Comparison of ENCODE assay signal across 28 mouse cellular contexts in genomic region chr6:148724453-148724852, GRCm38 (mm10).
DNase-seq lines count a peak whose midpoint lies in the region; ATAC-seq lines count a peak whose summit lies in the region.
"Had no signal": no experiment of that assay in that cellular context is flagged by ENCODE, and none has a peak within 500 bp of the region (broad histone marks: within the 10 kb centered on the region; RNA-seq: fewer than 3 reads in every experiment).

No protein-coding gene starts in this region.

- no peak overlapping the region for H3K9ac ChIP-seq in hindbrain, embryonic 16.5 days (ENCODE audit: low read depth, low read length)
- no peak overlapping the region for H3K9ac ChIP-seq in hindbrain, embryonic 14.5 days
- no peak overlapping the region for H3K9ac ChIP-seq in neural tube, embryonic 12.5 days
- H3K9ac ChIP-seq in neural tube, embryonic 14.5 days (replicated peaks; ENCODE audit: low read depth, low read length): no peak overlapping the region
- H3K9ac ChIP-seq: embryonic facial prominence, embryonic 13.5 days; embryonic facial prominence, embryonic 15.5 days; forebrain, embryonic 12.5 days had no signal

- DNase-seq in hindbrain, embryonic 14.5 days (ENCODE audit: low spot score): no peak
- no peak for DNase-seq in neural tube, embryonic 10.5 days (ENCODE audit: extremely low spot score, low spot score)
- DNase-seq in adrenal gland, postnatal 25 days: no peak
- DNase-seq: adrenal gland, adult 8-10 months; adrenal gland, postnatal 14 days; B cell, adult 2 months; cerebellum, adult 11 months; cerebellum, adult 18-20 months; cerebellum, adult 8-10 months; cerebellum, adult 9-11 months; cerebellum, postnatal 14 days; cerebellum, postnatal 36 days; embryo, embryonic 11 days had no signal

- H3K9me3 ChIP-seq in hindbrain, embryonic 16.5 days (ENCODE audit: control insufficient read depth, low read length): no peaks in the 10 kb centered on the region
- H3K9me3 ChIP-seq in hindbrain, embryonic 14.5 days (ENCODE audit: control insufficient read depth, low read length): no peaks in the 10 kb centered on the region
- no peaks in the 10 kb centered on the region for H3K9me3 ChIP-seq in neural tube, embryonic 12.5 days
- H3K9me3 ChIP-seq in neural tube, embryonic 14.5 days (ENCODE audit: control insufficient read depth, low read length): no peaks in the 10 kb centered on the region
- H3K9me3 ChIP-seq: embryonic facial prominence, embryonic 13.5 days; embryonic facial prominence, embryonic 15.5 days; forebrain, embryonic 10.5 days; forebrain, embryonic 12.5 days; G1E had no signal

- no peaks in the 10 kb centered on the region for H3K27me3 ChIP-seq in hindbrain, embryonic 16.5 days (replicated peaks; ENCODE audit: control insufficient read depth, insufficient read depth, low read length)
- H3K27me3 ChIP-seq in hindbrain, embryonic 14.5 days (ENCODE audit: control insufficient read depth, insufficient read depth, low read length): no peaks in the 10 kb centered on the region
- no peaks in the 10 kb centered on the region; the same call in 1 of the 2 replicates for H3K27me3 ChIP-seq in neural tube, embryonic 12.5 days (replicated peaks)
- H3K27me3 ChIP-seq in neural tube, embryonic 14.5 days (ENCODE audit: control insufficient read depth, insufficient read depth, low read length): no peaks in the 10 kb centered on the region
- H3K27me3 ChIP-seq: CH12.LX; embryonic facial prominence, embryonic 13.5 days; embryonic facial prominence, embryonic 15.5 days; forebrain, embryonic 12.5 days had no signal

- H3K36me3 ChIP-seq in hindbrain, embryonic 16.5 days (ENCODE audit: control insufficient read depth, insufficient read depth, low read length): no peaks in the 10 kb centered on the region
- no peaks in the 10 kb centered on the region for H3K36me3 ChIP-seq in hindbrain, embryonic 14.5 days (replicated peaks; ENCODE audit: control insufficient read depth, insufficient read depth)
- H3K36me3 ChIP-seq in neural tube, embryonic 12.5 days: no peaks in the 10 kb centered on the region
- no peaks in the 10 kb centered on the region for H3K36me3 ChIP-seq in neural tube, embryonic 14.5 days (ENCODE audit: control insufficient read depth, insufficient read depth, low read length)
- H3K36me3 ChIP-seq: embryonic facial prominence, embryonic 13.5 days; embryonic facial prominence, embryonic 15.5 days; forebrain, embryonic 10.5 days; forebrain, embryonic 12.5 days; G1E had no signal

- peaks cover 2% of the 10 kb centered on the region; the same call in 1 of the 2 replicates for H3K4me1 ChIP-seq in hindbrain, embryonic 16.5 days (ENCODE audit: control insufficient read depth, insufficient read depth, low read depth, low read length)
- H3K4me1 ChIP-seq in hindbrain, embryonic 14.5 days (replicated peaks; ENCODE audit: control insufficient read depth, insufficient read depth, low read length): no peaks in the 10 kb centered on the region
- H3K4me1 ChIP-seq in neural tube, embryonic 12.5 days: 0 out of 2 replicates have a peak, but pooled peaks cover 16% of the 10 kb centered on the region
- no peaks in the 10 kb centered on the region; the same call in 1 of the 2 replicates for H3K4me1 ChIP-seq in neural tube, embryonic 14.5 days (ENCODE audit: control insufficient read depth, insufficient read depth, low read length)
- H3K4me1 ChIP-seq: embryonic facial prominence, embryonic 13.5 days; embryonic facial prominence, embryonic 15.5 days had no signal

- no peak overlapping the region for H3K4me2 ChIP-seq in hindbrain, embryonic 16.5 days (ENCODE audit: low read length)
- no peak overlapping the region for H3K4me2 ChIP-seq in hindbrain, embryonic 14.5 days (replicated peaks)
- no peak overlapping the region for H3K4me2 ChIP-seq in neural tube, embryonic 12.5 days (replicated peaks)
- H3K4me2 ChIP-seq in neural tube, embryonic 14.5 days (ENCODE audit: low read depth, low read length): no peak overlapping the region
- H3K4me2 ChIP-seq: embryonic facial prominence, embryonic 13.5 days; embryonic facial prominence, embryonic 15.5 days; forebrain, embryonic 12.5 days had no signal

- H3K27ac ChIP-seq in hindbrain, embryonic 16.5 days (ENCODE audit: low read depth, low read length): no peak overlapping the region
- no peak overlapping the region for H3K27ac ChIP-seq in hindbrain, embryonic 14.5 days
- H3K27ac ChIP-seq in neural tube, embryonic 12.5 days: no peak overlapping the region
- no peak overlapping the region for H3K27ac ChIP-seq in neural tube, embryonic 14.5 days (ENCODE audit: low read depth, low read length)
- H3K27ac ChIP-seq: embryonic facial prominence, embryonic 13.5 days; embryonic facial prominence, embryonic 15.5 days; forebrain, embryonic 10.5 days; forebrain, embryonic 12.5 days had no signal

- ATAC-seq in hindbrain, embryonic 16.5 days: peak; percentile 54
- ATAC-seq in hindbrain, embryonic 14.5 days (ENCODE audit: low FRiP score): no peak
- peak; percentile 42; the same call in 1 of the 2 replicates for ATAC-seq in neural tube, embryonic 12.5 days (ENCODE audit: low FRiP score, low read depth)
- ATAC-seq in neural tube, embryonic 14.5 days (ENCODE audit: low read depth): peak; percentile 62; the same call in 1 of the 2 replicates
- ATAC-seq in inflammation-experienced regulatory T-cells, adult 6 months: no peak
- ATAC-seq: activated CD4-positive, CD25-positive, alpha-beta regulatory T cell, adult 4 months; CD4-positive, CD25-positive, alpha-beta regulatory T cell, adult 4 months; forebrain, embryonic 14.5 days; Patski had no signal

- 48% methylated on average over 3 of the region's 3 CpGs for WGBS in hindbrain, embryonic 16.5 days
- WGBS in hindbrain, embryonic 14.5 days: 49% methylated on average over 3 of the region's 3 CpGs
- 21% methylated on average over 3 of the region's 3 CpGs for WGBS in neural tube, embryonic 12.5 days
- WGBS in neural tube, embryonic 14.5 days: 9% methylated on average over 3 of the region's 3 CpGs

- no peak overlapping the region for H3K4me3 ChIP-seq in hindbrain, embryonic 16.5 days (ENCODE audit: low read length)
- no peak overlapping the region for H3K4me3 ChIP-seq in hindbrain, embryonic 14.5 days (replicated peaks; ENCODE audit: low read length)
- H3K4me3 ChIP-seq in neural tube, embryonic 12.5 days: no peak overlapping the region
- H3K4me3 ChIP-seq in neural tube, embryonic 14.5 days (ENCODE audit: low read depth, low read length): no peak overlapping the region
- H3K4me3 ChIP-seq: embryonic facial prominence, embryonic 13.5 days; embryonic facial prominence, embryonic 15.5 days; erythroblast, embryonic 14.5 days; forebrain, embryonic 10.5 days; forebrain, embryonic 12.5 days had no signal

Comparison
In these comparisons a context has a peak if more than half of its experiments do, and no peak if none do; other contexts are left out.
1. ATAC-seq: peak in hindbrain, embryonic 16.5 days (single experiment), neural tube, embryonic 12.5 days (single experiment) and neural tube, embryonic 14.5 days (single experiment); none in hindbrain, embryonic 14.5 days (single experiment) and inflammation-experienced regulatory T-cells, adult 6 months (single experiment).